Mouse (Mus musculus) neutrophil, adult 5-6 weeks (primary cell): ENCODE results near the gene Zbtb22. TPM values are rescaled to one million over a fixed set of nuclear protein-coding genes. Genes with fewer than 3 reads are reported as not detected.
"Not testable (repeated sequence)": the region's sequence is repeated elsewhere in the genome, so short reads cannot be mapped to it uniquely, and the experiment has no call there.

Source experiments
- ATAC-seq: fragments of 151-379, 151-347 bp; 2 replicates; pipeline ENCODE4 v1.8.0; 2017; ENCODE audit warnings: mild to moderate bottlenecking, moderate TSS enrichment; ENCODE audit not compliant: insufficient number of reproducible peaks, poor library complexity, low FRiP score, severe bottlenecking; ENCODE audit errors: extremely low read depth
- total RNA-seq: library from RNA; stranded (forward); fragments of 200-1000 nt; gene quantifications from 2 replicates; pipeline ENCODE4 v1.2.3, GENCODE M21; 2017

Gene Zbtb22
- total RNA-seq, 1 experiment from 2014 or later: 41.3 TPM

DNA sequence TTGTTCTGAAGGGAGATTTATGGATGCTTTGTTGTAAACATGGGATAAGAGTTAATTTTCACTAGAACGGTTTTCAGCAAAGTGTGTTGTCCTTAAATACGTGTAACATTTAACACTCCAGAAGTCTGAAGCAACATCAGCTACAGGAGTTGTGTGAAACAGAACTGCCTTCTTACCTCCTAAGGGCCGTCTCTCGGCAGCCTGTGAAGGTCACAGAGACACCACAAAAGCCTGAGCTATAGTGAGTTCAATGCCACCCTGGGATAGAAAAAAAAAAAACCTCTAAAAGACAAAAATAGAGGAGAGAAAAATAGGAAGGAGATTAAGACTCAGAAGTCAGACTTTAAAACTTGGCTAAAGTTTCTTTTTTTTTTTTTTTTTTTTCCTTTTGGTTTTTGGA lies 13.6 kb upstream of the Zbtb22 start:
- ATAC-seq: no peak

DNA sequence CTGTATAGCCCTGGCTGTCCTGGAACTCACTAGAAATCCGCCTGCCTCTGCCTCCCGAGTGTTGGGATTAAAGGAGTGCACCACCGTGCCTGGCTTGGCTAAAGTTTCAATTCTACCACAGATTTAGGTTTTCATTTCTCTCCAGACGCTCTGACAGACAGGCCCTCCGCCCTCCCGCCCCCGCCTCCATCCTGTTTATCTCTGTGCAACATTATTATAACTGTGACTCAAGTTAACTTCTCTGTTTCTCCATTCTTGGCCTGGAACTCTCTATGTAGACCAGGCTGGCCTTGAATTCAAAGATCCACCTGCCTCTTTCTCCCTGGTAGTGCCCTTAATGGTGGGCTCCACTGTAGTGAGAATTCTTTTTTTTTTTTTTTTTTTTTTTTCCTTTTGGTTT lies 13.2 kb upstream of the Zbtb22 start:
- ATAC-seq: no peak

DNA sequence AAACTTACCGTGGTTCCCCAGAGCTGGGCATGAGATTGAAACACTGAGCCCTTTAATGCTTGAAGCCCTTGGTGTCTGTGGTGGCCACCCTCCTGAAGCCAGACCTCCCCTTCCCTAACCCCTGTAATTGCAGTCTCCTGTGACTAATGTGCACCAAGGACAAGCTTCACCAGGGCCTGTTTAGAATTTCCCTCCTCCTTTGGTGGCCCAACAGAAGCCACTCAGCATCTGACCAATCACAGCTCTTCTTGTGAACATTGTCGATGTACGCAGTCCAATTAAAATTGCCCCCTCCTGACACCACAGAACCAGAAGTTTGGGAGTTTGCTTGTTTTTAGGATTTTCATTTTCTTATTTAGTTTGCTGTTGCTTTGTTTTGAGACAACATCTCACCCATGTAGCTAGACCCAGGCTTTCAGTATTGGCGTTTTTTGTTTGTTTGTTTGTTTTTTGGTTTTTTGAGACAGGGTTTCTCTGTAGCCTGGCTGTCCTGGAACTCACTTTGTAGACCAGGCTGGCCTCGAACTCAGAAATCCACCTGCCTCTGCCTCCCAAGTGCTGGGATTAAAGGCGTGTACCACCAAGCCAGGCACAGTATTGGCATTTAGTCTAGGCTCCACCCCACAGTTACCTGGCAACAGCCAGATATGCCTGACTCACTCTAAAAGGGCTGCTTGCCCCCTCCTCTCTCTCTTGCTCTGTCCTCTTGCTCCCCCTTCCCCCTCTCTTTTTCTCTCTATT lies 11.6 kb upstream of the Zbtb22 start:
- ATAC-seq: not testable (repeated sequence)

DNA sequence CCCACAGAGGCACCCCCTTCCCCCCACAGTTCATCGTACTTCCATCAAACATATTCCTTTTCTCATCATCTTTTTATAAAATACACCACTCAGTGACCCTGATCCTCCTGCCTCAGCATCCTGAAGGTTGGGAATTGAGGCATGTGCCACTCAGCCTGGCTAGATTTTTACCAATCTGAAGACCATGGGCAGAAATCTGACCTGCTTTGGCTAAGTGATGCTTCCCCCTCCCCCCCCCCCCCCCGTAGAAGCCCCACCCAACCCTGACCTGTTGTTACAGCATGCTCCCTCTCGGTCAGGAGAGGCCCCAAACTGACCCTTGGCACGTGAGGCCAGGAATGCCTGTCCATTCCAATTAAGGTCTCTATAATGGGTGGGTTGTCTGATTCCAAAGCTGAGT lies 10.9 kb upstream of the Zbtb22 start, which contains the start of gene Platr17:
Platr17 (plus strand) TSS at position 301 of the 400 bp plus-strand sequence.
- ATAC-seq: not testable (repeated sequence)

DNA sequence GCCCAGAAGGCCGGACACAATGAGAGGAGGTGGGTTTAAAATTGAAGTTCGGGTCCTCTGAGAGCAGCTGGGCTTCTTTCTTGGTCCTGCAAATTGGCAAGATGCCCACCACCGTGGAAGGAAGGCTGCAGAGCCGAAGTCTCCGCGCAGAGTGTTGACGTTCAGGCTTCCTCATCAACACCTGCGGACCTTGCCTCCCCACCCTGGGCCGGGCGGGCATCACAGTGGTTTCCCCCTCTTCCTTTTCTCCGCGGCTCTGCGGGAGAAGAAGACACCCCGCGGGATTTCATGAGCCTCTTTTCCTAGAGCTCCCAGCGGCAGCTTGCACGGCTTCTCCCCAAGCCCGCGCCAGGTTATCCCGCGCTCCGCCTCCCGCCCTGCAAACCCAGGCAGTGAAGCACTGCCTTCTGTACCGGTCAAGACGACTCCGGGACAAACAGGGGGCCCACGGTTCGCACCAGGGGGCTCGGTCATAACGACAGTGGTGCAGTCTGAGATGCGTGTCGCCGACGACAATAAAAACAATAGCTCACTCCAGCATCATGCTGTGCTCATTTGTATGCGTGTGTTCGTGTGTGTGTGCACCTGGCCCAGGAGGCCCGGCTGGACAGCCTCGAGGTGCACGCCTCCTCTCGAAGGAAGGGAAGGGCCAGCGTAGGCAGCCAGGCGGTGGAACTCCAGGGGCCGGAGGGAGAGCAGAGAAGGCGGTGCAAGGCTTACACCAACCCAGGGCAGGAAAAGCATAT lies 7.2 kb upstream of the Zbtb22 start:
- ATAC-seq: peak; percentile 4; the same call in 1 of the 2 replicates

DNA sequence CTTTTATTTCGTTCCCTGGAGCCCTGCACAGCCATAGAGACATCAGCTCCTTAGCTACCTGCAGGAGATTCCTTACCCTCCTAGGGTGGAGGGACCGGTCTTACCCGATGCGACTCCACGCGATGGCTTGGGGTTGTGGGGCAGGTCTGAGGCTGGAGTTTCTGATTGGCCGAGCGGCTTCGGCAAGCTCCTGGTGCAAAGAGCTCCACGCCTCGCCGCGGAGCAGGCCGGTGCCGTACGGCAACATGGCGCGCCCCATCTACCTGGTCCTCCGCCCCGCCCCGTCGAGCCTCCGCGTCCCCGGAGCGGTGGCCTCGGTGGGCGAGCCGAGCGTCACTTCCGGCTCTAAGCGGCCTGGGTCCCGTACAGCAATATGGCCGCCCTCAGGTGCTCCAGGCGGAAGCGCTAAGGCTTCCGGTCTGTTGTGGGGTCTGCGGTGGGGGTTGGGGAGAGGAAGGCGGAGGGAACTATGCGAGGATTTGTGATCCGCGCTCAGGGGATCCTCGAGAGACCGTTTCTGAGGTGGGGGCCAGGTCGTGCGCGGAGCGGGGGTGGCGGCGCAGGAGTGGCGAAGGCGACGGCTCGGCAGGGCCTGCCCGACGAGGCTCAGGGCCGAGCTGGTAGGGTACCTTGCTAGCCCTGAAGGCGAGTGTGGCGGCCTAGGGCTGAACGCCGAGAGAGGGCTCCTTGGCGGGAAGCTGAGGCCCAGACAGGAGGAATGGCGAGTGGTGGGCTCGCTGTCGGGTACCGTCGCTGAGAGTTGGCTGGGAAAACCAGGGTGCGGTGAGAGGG lies 6.4 kb upstream of the Zbtb22 start, which contains the start of gene Daxx:
Daxx (plus strand) TSS at position 338 of the 792 bp plus-strand sequence.
- ATAC-seq: peak; percentile 88

DNA sequence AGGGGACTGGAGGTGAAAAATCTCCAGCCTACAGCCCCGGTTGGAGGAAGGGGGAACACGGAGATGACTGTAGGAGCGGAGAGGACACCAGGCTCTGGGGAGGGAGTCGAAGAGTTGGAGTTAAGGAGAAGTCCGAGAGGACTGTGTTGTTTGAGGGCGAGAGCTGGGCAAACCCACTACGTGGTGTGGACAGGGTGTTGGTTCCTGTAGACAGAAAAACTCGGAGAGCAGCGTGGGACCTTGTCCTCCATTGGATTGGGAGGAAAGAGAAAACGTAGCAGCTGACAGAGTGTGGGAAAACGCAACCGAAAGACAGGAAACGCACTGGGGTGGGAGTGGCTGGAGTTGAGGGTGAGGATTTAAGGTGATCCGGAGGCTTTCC lies 5.8 kb upstream of the Zbtb22 start:
- ATAC-seq: no peak

DNA sequence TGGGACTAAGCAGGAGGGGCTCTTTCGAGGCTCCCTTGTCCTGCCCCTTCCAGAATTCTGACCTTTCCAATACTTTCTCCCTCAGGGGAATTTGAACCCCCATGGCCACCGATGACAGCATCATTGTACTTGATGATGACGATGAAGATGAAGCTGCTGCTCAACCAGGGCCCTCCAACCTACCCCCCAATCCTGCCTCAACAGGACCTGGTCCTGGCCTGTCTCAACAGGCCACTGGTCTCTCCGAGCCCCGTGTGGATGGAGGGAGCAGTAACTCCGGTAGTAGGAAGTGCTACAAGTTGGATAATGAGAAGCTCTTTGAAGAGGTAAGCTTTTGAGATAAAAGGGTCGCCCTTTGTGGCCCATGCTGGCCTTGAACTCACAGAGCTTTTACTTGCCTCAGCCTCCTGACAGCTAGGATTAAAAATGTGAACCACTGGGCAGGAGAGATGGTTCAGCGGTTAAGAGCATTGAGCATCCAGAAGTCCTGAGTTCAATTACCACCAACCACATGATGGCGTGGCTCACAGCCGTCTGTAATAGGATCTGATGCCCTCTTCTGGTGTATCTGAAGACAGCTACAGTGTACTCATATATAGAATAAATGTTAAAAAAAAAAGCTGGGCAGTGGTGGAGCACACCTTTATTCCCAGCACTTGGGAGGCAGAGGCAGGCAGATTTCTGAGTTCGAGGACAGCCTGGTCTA lies 5.2 kb upstream of the Zbtb22 start:
- no peak for ATAC-seq

DNA sequence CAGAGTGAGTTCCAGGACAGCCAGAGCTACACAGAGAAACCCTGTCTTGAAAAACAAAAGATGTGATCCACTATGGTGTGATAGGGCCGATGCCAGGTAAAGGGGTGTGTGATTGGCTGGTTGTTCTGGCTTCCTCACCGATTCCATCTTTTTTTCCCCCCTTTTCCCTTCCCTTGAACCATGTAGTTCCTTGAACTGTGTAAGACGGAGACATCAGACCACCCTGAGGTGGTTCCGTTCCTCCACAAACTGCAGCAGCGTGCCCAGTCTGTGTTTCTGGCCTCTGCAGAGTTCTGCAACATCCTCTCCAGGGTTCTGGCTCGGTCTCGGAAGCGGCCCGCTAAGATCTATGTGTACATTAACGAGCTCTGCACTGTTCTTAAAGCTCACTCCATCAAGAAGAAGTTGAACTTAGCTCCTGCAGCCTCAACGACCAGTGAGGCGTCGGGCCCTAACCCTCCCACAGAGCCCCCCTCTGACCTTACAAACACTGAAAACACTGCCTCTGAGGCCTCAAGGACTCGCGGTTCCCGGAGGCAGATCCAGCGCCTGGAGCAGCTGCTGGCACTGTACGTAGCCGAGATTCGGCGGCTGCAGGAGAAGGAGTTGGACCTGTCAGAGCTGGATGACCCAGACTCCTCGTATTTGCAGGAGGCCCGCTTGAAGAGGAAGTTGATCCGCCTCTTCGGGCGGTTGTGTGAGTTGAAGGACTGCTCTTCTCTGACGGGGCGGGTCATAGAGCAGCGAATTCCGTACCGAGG lies 4.5 kb upstream of the Zbtb22 start:
- ATAC-seq: no peak

DNA sequence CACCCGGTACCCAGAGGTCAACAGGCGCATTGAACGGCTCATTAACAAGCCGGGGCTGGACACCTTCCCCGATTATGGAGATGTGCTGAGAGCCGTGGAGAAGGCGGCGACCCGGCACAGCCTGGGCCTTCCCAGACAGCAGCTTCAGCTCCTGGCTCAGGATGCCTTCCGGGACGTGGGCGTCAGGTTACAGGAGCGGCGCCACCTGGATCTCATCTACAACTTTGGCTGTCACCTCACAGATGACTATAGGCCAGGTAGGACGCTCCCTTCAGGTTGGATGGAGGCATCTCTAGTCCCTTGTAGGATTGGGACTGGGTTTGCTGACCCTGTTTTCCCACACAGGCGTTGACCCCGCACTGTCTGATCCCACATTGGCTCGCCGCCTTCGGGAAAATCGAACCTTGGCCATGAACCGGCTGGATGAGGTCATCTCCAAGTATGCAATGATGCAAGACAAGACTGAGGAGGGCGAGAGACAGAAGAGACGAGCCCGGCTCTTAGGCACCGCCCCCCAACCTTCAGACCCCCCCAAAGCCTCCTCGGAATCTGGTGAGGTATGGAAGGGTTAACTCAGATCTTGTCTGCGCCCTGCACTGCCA lies 3.8 kb upstream of the Zbtb22 start:
- ATAC-seq: no peak

DNA sequence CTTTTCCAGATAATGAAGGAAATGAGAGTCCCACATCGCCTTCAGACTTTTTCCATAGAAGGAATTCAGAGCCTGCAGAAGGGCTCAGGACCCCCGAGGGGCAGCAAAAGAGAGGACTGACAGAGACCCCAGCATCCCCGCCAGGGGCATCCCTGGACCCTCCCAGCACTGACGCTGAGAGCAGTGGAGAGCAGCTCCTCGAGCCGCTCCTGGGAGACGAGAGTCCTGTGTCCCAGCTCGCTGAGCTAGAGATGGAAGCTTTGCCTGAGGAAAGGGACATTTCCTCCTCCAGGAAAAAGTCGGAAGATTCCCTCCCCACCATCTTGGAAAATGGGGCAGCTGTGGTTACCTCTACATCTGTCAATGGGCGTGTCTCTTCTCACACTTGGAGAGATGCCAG lies 2.4 kb upstream of the Zbtb22 start:
- no peak for ATAC-seq

DNA sequence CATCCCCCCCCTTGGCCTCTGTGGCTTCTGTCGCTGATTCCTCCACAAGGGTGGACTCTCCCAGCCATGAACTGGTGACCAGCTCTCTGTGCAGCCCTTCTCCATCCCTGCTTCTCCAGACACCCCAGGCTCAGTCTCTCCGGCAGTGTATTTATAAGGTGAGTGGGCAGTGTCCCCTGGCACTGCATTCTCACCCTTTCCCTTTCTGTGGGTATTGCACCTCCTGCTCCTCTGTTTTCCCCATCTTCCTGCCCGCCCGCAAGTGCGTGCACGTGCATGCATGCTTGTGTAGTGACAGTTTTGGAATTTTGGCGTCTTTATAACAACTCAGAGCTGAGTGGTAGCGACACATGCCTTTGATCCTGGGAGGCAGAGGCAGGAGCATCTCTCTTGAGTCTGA lies 1.8 kb upstream of the Zbtb22 start:
- ATAC-seq: no peak

DNA sequence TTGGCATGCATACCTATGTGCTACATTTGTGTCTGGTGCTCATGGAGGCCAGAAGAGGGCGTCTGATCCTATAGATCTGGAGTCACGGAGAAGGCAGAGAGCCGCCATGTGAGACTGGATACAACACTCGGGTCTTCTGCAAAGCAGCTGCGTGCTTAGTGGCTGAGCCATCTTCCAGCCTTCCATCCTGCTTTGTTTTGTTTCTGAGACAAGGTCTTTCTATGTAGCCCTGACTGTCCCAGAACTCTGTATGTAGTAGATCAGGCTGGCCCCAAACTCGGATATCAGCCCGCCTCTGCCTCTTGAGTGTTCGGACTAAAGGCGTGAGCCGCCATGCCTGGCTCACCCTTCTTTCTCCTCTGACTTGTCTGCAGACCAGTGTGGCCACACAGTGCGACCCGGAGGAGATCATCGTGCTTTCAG lies 724 bp upstream of the Zbtb22 start:
- no peak for ATAC-seq

DNA sequence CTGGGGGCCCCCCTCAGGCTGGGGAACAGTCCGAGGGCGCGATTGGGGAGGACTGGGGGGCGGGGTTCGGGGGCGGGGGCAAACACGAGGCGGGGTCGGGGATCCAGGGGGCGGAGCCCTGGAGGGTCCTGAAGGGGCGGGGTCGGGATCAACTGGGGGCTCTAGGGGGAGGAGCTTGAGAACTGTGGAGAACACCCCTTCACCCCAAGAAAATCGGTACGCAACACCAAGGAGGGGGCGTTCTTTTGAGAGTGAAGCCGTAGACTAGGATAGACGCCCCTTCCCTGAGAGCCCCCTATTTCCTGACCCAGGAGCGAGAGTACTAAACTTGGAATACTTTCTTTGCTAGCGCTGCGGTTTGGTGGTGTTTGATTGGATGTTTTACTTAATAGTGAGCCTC lies 590 bp downstream of the Zbtb22 start:
- ATAC-seq: no peak

DNA sequence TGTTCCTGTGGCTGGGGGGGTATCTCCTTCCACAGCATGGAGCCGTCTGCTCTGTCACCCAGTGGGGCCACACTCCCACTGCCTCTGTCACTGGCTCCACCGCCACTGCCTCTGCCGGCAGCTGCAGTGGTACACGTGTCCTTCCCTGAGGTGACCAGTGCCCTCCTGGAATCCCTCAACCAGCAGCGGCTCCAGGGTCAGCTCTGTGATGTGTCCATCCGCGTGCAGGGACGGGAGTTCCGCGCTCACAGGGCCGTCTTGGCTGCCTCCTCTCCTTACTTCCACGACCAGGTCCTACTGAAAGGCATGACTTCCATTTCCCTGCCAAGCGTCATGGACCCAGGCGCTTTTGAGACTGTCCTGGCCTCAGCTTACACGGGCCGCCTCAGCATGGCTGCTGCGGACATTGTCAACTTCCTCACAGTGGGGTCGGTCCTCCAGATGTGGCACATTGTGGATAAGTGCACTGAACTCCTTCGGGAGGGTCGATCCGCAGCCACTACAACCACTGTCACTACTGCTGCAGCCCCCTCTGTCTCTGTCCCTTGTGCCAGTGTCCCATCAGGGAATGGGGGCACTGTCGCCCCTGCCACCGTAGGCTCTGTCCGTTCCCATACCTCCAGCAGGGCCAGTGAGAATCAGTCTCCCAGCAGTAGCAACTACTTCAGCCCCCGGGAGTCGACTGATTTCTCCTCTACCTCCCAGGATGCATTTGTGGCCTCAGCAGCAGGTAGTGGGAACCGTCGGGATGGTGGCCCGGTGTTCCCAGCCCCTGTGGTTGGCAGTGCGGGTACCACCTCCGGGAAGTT lies 1.3 kb downstream of the Zbtb22 start:
- no peak for ATAC-seq

DNA sequence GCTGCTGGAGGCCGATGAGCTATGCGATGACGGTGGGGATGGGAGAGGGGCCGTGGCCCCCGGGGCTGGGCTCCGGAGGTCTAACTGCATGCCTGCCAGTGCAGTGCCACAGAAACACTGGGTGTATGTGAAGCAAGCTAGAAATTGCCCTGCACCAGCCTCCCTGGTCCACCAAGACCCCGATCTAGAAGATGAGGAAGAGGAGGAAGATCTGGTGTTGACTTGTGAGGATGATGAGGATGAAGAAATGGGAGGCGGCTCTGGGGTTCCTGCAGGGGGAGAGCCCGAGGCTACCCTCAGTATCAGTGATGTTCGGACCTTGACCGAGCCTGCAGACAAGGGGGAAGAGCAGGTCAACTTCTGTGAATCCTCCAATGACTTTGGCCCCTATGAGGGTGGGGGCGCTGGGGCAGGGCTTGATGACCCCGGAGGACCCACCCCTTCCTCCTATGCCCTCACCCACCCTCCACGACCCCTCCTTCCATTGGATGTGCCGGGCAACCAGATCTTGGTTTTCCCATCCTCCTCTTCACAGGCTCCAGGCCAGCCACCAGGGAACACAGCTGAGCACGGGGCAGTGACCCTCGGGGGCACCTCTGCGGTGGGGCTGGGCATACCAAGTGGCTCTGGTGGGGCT lies 2.1 kb downstream of the Zbtb22 start:
- no peak for ATAC-seq
